Mouse (Mus musculus) gastrocnemius, adult 18-20 months (tissue): Measurements from ENCODE around the gene Pcbp3. TPM values are rescaled to one million over a fixed set of nuclear protein-coding genes. Genes with fewer than 3 reads are reported as not detected.

Experiments used
- DNase-seq: peaks from one replicate; pipeline ENCODE4 v3.0.0; 2021; ENCODE audit warnings: low spot score
- total RNA-seq, 2 experiments: library from RNA; stranded (reverse); gene quantifications; 2 replicates each; pipeline ENCODE4 v1.2.3; 2021

Gene Pcbp3
- total RNA-seq, 2 experiments from 2014 or later, result 1.2 to 1.8 TPM

DNA sequence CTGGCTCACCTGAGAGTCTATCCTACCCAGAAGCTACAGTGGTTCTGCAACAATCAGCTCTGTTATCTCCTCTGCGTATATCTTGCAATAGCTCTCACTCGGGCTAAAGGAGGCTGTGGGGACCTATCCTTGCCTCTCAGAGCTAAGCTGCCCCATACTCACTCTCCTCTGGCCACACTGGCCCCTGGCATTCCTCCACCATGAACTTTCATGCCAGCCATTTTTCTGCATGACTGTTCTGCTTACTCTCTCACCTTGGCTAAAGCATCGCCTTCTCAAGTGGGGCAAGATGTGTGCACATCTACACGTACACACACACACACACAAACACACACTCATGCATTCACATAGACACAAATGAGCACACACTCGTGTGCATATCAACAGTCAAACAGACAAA, 115.2 kb downstream of the Pcbp3 start:
- DNase-seq, result no peak

DNA sequence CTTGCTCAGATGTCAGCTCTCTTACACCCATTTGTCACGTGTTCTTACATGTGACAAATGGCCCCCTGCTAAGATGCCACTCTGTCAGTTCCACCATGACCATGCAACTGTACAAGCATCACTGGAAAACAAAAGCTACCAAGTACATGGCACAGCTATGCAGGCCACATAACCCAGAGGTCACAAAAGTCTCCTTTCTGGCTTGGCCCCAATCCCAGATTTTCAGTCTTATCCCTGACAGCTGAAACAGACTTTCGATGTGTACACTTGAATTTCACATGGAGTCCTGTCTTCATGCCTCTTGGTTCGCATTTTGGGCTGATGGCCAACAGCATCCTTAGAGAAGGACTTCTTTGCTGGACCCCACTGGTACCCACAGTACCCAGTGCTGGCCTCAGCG, 116.8 kb downstream of the Pcbp3 start:
- no peak for DNase-seq

DNA sequence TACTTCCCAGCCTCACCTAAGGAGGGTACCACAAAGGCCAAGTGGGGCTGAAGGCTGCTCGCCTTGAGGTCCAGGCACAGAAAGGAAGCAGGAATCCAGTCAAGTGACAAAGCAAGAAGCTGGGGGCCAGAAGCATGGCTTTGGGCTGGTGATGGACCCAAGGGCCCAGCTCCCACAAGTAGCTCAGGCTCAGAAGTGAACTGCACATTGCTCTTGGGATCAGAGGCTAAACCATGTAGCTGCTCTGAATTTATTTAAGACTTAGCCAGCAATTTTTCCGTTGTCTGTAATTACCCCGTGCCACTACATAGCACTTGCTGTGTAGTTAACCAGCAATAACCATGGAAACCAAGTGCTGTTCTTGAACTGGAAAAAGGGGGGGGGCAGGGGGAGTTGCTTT, 117.3 kb downstream of the Pcbp3 start:
- DNase-seq, result no peak

DNA sequence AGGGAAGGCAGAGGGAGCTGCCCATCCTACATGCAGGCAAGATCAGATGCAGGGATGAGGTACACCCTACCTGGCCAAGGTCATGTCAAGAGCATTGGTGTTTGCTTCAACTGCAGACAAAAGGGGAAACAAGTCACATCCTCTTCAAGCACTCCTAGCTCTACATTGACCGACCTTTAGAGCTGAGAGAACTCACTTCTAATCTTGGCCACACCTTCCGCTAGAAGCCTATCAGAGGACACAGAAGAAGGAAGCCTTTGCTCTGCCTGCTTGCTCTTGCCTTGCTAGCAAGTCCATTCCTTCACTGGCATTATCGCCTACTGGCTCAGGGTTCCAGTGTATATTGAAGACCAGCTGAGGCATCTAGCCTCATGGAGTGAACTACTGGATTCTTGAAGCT, 119.6 kb downstream of the Pcbp3 start:
- DNase-seq, result no peak

DNA sequence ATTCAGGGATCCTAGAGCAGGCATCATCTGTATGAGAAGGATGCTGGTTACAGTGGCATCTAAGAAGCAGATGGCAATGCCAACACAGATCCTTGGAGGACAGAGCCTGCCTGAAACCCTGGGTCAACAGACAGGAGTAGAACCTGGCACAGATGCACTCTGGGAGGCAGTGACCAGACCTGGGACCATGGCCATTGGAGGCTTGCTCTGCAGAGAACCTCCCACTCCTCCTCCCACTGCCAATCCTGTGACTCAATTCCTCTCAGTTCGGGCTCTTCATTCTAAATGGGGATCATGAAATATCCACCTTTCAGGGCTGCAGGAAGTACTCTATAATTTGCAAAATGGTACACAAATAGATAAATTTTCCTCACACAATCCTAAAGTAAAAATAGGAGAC, 120.5 kb downstream of the Pcbp3 start:
- no peak for DNase-seq

DNA sequence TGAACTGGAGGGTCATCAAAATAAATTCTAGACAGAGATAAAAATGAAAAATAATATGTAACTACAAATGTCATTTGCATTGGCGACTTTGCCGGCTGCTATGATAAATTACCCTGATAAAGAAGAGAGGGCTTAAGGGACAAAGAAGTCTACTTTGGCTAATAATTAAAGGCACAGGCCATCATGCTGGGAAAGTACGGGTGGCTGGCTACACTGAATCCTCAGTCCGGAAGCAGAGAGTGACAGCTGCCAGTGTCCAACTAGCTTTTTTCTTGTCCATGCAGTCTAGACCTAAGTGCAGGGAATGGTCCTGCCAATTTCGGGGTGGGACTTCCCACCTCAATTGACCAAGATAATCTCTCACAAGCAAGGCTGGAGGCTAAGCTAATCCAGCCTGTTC, 121.1 kb downstream of the Pcbp3 start:
- no peak for DNase-seq

DNA sequence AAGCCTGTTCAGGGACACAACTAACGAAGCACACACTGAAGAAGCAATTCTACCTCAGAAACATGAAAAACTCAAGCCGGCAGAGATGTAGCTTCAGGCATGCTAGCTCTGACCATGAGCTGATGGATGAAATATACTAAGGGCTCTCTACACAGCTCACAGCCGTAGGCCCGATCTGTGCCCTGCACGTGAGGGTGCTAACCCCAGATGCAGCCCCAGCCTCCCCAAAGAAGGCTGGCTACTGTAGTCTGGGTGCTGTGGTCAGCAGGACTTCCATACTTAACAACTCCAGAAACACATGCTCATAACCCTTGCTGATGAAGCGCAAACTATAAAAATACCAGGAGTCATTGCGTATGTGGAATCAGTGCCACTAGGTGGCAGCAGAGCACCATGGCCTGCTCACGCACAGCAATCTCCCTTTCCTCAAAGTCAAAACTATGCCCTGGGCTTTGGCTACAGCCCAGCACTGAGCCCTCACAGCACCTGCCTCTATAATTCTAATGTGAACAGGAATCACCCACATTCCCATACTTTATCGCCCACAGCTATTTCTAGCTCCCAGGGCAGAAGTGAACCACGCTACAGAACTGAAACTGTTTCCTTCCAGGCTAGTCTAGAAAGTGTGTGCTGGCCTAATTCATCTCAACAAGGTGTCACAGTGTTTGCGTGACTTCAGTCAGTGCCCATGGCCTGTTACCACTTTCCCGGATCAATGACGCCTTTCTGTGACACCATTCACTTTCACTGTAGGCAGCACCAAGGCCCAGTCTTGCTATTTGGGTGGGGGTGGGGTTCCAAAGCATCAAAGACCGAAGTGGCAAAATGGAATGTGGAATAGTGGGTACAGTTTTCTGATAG, 126.0 kb downstream of the Pcbp3 start:
- peak; percentile 77 for DNase-seq

DNA sequence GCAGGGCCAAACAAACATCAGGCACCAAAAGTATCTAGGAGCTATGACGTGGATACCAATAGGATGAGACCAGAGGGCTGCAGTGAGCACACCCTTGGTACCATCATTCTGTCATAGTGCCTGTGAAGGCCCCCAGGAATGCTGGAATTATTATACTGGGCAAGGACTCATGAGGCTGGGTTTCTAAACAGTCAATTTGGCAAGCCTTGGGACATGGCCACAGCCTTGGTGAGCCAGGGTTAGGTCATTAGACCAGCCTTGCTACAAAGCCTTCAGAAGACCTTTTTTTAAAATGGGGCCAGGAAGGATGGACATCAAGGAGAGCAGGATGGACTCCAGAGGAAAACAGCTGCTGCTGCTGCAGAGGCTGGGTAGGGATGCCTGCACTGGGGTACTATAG, 128.8 kb downstream of the Pcbp3 start:
- no peak for DNase-seq

DNA sequence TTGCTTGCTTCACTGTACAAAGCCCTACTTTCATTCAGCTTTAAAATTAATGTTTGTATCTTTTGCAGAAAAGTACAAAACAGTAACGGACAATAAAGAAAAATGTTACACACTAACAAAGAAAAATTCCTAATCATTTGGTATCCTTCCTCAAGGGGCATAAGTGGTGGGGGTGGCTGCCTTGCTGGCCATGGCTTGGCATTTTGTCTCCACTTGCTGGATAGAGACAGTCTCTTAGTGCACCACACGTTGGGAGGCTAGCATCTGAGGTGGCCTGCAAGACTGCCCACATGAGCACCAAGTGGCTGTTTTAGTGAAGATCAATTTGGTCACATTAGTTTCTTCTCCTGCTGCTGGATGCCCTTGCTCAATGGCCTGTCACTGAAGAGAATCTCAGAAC, 129.8 kb downstream of the Pcbp3 start:
- no peak for DNase-seq

DNA sequence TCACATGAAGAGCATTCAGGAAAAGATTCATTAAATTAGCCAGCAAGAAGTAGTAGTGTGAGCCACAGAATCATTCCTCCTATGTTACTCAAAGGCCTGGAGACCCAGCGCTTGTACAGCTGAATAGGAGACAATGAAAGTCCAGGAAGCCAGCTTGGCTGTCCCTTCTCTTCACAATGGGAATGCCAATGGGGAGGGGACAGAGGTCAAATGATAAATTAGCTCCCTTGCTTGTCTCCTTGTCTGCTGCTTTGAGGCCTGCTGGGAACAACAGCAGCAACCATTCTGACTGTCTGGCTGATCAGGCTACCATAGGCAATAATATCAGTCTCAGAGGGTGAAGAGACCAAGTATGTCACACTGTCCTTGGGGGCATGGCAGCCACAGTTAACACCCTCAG, 130.5 kb downstream of the Pcbp3 start:
- DNase-seq, result no peak

DNA sequence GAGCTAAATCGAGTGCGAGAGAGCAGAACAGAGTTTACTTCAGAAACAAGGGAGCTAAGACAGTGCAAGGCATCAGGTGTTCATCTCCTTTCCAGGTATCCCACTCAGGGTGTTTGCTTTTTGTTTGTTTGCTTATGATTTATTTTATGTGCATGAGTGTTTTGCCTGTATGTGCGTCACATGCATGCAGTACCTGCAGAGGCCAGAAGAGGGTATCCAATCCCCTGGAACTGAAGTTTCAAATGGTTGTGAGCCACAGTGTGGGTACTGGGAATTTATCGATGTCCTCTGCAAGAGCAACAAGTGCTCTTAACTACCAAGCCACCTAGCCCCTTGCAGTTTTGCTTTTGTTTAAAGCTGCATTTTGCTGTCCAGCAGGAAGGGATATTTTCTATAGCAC, 132.8 kb downstream of the Pcbp3 start:
- DNase-seq, result no peak

DNA sequence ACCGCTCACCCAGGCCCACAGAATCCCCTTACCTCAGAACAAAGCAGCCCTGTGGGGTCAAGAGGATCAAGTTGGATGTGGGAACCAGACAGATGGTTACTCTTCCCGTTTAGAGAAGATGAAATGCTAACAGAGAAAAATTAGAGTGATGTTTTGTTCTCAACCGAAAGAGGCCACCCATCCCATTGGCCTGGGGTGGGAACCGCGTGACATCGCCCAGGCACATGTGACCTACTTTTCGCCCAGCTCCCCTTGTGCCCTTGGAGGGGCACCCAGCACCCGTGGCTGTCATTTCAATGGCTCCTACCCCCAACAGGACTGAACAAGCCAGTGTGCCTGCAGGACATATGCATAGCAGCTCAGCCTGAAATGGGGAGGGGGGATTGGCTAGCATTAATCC, 139.0 kb downstream of the Pcbp3 start:
- no peak for DNase-seq

DNA sequence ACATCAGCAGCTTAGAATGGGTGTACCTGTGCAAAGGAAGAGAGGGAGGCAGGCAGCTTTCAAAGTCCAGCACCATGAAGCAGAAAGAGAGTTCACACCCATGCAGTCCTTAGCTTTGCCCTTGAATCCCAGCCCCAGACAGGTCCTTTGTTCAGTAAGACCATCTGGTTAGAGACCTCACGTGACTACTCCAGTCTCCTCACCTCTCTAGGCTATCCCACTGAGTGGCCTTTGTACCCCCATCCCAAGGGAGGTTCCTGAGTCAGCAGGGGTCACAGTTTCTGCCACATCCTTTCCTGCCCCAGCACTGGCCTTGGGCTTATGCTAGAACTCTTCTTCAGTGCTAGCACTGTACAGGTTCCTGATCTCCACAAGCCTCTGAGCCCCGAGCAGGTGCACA, 142.4 kb downstream of the Pcbp3 start:
- no peak for DNase-seq

DNA sequence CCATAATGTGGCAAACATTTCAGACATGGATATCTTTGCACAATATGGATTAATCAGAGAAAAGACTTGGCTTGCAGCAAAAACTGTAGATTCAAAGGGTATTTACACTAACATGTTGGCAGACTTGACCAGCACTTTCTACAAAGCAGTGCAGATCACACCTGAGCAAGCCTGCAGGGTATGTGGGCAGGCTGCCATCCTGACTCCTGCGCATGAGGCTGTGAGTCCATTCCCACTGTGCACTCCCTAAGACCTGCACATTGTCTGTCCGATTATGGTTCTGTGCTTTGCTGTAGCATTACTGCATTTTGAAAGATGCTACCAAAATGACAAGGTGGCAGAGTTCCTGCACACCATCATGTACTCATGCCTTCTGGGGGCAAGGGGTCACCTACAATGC, 143.3 kb downstream of the Pcbp3 start:
- DNase-seq, result no peak

DNA sequence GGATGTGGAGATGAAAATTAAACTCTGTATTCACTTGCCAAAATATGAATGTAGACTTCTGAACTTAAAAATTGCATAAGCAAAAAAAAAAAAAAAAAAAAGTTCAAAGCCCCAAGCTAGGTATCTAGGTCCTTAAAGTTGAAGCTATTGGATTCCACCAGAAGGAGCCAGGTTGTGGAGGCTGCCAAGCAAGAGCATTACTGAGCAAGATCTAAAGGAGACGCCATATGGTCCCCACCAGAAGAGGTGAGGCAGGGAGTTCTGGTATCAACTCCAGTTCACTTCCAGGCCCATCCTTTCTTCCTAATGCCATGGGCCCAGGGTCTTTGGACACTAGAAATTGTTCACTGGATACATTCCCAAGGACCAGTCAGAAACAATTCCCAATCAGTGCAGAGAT, 144.8 kb downstream of the Pcbp3 start:
- no peak for DNase-seq

DNA sequence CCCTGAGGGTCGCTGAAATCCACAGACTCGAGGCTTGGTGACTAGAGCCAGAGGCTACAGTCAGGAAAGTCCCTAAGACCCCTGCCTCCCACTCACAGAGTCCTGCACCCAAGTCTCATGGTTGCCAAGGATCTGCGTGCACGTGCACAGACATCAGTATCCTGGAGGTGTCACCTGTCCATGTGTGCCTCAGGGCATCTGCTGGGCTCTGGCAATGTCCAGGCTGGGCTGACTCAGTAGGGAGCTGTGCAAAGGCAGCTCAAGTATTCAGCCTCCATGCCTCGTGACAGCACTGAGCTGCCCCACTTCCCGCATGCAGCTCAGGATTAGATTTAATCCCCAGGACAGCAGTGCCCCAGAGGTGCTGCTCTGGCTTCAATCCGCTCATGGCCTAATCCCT, 145.3 kb downstream of the Pcbp3 start:
- no peak for DNase-seq

DNA sequence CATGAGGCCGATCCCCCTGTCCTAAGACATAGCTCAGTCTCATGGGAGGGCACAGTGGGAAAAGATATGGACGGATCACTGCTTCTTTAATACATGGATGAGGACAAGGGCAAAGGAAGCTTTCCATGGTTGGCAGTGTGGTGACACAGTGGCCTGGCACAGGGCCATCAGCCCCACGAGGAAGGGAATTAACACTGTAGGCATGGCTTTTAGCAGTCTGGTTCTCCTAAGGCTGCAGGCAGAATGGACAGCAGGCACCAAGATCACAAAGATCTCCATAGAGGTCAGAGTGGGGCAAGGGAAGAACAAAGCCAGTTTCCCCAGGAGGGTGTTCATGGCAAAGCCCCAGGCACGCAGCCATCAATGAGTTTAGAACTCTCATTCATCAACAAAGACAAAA, 146.2 kb downstream of the Pcbp3 start:
- DNase-seq, result no peak

DNA sequence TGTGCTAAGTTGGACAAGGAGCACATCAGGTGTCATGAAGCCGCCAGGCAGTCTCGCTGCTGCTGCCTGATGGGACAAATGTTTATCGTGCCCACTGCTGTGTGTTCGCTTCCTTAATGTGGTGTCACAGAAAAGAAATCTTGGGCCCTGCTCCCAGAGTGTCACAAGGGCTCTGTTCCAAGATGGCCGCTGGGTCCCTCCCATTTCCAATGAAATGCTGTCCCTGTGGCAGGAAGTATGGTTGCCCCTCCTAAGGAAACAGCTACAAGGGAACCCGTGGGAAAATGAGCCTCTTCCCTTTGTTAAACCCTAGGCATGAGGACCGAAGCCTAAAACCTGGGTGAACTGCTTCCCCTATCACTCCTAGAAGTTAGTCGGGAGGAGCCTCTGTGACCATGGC, 146.9 kb downstream of the Pcbp3 start:
- no peak for DNase-seq

DNA sequence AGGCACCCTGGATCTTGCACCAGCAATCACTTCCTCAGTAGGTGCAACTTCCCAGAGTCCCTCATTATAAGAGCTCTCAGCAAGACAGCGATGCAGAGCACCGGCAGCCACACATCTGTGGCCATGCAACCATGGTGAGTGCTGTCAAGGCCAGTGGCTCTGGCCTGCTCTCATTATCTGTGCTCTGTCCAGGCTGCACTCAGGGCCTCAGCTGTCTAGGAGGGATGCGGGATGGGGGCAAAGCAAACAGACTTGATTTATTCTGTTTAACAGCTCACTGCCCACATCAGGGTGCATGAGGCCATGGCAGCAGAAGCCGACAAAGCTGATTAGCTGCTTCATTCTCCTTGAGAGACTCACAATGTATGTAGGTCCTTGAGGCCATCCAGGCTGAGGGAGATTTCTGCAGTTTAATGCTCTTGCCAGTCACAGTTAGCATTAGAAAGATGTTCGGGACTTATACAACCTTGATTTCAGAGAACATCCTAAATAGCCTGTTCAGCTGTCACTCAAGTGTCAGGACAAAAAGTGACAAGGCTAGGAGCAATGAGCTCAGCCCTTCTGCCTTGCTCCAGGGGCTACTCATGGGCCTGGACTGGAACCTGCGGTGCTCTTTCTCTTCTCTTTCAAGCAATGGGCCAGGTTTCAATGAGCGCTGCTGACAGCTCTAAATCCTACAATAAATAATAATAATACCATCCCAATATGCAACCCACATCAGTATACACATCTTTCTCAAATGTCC, 151.6 kb downstream of the Pcbp3 start:
- DNase-seq, result no peak

DNA sequence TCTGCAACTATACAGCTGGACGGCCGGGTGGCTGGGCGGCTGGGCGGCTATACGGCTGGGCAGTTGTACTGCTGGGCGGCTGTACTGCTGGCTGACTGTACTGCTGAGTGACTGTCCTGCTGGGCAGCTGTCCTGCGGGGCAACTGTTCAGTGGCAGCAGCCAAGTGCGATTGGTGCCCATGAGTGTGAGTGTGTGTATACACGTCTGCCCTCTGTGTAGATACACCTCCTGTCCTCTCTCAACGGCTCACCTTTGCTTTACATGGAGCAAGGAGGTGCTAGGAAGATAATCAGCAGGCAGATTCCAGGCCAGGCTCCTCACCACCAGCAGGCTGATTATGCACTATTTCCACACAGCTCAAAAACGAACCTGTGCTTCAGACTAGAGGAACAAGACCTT, 152.2 kb downstream of the Pcbp3 start:
- no peak for DNase-seq

DNA sequence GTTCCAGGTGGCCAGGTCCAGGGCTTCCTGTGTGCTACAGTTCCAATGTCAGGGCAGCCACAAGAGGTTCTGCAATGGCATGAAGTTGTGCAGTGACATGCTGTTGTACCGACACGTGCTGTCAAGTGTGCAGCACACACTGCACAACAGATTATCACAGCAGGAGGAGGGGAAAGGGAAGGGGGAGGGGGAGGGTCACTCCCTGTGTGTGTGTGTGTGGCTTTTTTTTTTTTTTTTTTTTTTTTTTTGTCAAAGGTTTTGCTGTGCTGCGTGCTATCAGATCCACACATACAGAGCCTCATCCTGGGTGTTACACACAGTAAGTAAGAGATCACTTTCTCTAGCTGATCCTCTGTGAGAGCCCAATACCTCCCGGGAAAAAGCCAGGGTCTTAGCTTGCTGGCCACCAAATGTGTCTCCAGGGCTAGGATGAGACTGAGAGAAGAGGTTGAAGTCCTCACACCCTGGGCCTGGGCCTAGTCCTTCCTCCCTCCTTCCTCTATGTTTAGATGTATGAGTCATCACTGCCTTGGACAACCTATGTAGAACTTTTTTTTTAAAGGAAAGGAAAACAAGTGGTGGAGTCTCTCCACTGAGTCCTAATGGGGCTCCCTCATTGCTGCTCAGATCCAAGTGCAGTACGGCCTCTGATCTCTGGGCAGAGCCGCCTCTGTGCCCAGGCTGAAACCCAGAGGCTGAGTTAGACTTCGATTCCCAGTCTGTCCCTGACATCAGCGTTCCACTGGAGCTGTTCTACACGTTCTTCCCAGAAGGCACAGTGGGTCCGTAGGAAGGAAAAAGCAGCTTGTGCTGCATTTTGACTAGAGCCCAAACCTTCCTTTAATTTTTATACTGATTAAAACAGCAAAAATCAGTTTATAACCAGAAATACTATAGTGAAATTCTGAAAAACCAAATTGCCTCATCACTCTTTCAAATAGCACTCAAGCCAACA, 153.0 kb downstream of the Pcbp3 start:
- no peak for DNase-seq

DNA sequence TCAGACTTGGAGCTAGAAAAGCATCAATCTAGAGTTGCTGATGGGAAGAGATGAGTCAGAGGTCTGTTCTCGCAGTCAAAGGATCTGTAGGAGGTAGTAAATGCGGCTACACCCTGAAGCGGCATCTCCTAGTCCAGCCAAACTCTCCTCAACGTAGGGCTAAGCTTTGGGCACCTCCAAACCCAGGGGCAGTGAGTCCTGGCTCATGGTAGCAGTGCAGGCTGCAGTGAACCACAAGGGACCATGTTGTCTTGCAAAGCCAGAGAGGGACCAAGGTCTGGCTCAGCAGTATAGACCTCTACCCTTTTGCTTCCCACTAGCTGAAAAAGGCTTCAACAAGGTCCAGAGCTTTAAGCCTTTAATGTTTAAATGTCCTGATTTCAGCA, 159.2 kb downstream of the Pcbp3 start:
- no peak for DNase-seq
